Mouse (Mus musculus) embryonic facial prominence, embryonic 14.5 days (tissue): ENCODE results near the gene 4930579F01Rik. TPM values are rescaled to one million over a fixed set of nuclear protein-coding genes. Genes with fewer than 3 reads are reported as not detected.
A peak's percentile ranks its signal among the peaks of the same experiment; 100 is the strongest.

ENCODE experiments used
- ATAC-seq: fragments of 200-750 bp; cut with Nextera tagmentation; 2 replicates; pipeline ENCODE4 v1.8.0; 2017; ENCODE audit warnings: low read depth, moderate number of reproducible peaks, moderate TSS enrichment
- DNase-seq: peaks from one replicate; pipeline ENCODE4 v3.0.0-alpha.2; 2015; ENCODE audit warnings: low spot score
- H3K27ac ChIP-seq: fragments of 300-500 bp; sonication (generic); replicated peaks from 2 replicates; pipeline ENCODE4 v1.5.1; 2014; ENCODE audit warnings: low read depth, mild to moderate bottlenecking, low read length, moderate library complexity
- H3K27me3 ChIP-seq: fragments of 300-500 bp; sonication (generic); replicated peaks from 2 replicates; pipeline ENCODE4 v1.6.1; 2014; ENCODE audit warnings: low read length; ENCODE audit not compliant: control insufficient read depth, insufficient read depth
- H3K36me3 ChIP-seq: fragments of 300-500 bp; sonication (generic); 2 replicates; pipeline ENCODE4 v1.6.1; 2014; ENCODE audit warnings: low read length, mixed read lengths; ENCODE audit not compliant: control insufficient read depth, insufficient read depth
- H3K4me1 ChIP-seq: fragments of 300-500 bp; sonication (generic); 2 replicates; pipeline ENCODE4 v1.6.1; 2014; ENCODE audit warnings: antibody characterized with exemption, low read length; ENCODE audit not compliant: control insufficient read depth, insufficient read depth
- H3K4me2 ChIP-seq: fragments of 300-500 bp; sonication (generic); 2 replicates; pipeline ENCODE4 v1.6.1; 2014; ENCODE audit warnings: low read depth, mild to moderate bottlenecking, low read length, moderate library complexity, mixed read lengths
- H3K4me3 ChIP-seq: fragments of 300-500 bp; sonication (generic); 2 replicates; pipeline ENCODE4 v1.5.1; 2014; ENCODE audit warnings: low read depth, mild to moderate bottlenecking, low read length
- H3K9ac ChIP-seq: fragments of 300-500 bp; sonication (generic); 2 replicates; pipeline ENCODE4 v1.6.1; 2014; ENCODE audit warnings: low read depth, mild to moderate bottlenecking, low read length, moderate library complexity, mixed read lengths
- H3K9me3 ChIP-seq: fragments of 300-500 bp; sonication (generic); 2 replicates; pipeline ENCODE4 v1.6.1; 2016; ENCODE audit warnings: low read length; ENCODE audit not compliant: control insufficient read depth
- WGBS: fragments of 180-500 bp; shearing (Covaris S2); extraction: QIAGEN DNeasy Blood & Tissue Kit; methylation state at CpG from one replicate; pipeline ENCODE4 v1.1.7; 2014; 5-methylcytosine and 5-hydroxymethylcytosine counted together
- polyA plus RNA-seq: library from polyadenylated mRNA; unstranded; fragments of >200 nt; fragmentation: Nextera tagmentation; extraction: Ambion mirVana; gene quantifications from 2 replicates; pipeline ENCODE4 v1.2.1, GENCODE M21; 2014

Gene 4930579F01Rik
- polyA plus RNA-seq, 1 experiment from 2014 or later = not detected

GRCm38 (mm10) chr3:138224363-138224954 lies 30.8 kb upstream of the 4930579F01Rik start:
- no peak for DNase-seq
- Histone ChIP-seq H3K4me3 (no peak overlapping the region), H3K27me3 (no peaks in the 10 kb centered on the region), H3K27ac (no peak overlapping the region), H3K4me1 (no peaks in the 10 kb centered on the region), H3K9ac (no peak overlapping the region), H3K9me3 (no peaks in the 10 kb centered on the region), H3K4me2 (no peak overlapping the region), H3K36me3 (no peaks in the 10 kb centered on the region)
- WGBS = 82% methylated on average over 13 of the region's 13 CpGs
- ATAC-seq = no peak

- H3K9me3 ChIP-seq = no peaks in the 10 kb centered on the region
- peak; percentile 89 for DNase-seq
- ATAC-seq = no peak
- no peak overlapping the region for H3K9ac ChIP-seq
- H3K4me1 ChIP-seq = 0 out of 2 replicates have a peak, but pooled peaks cover 3% of the 10 kb centered on the region
- no peaks in the 10 kb centered on the region for H3K36me3 ChIP-seq
- 62% methylated on average over 5 of the region's 5 CpGs for WGBS
- H3K27ac ChIP-seq = no peak overlapping the region
- H3K4me2 ChIP-seq = no peak overlapping the region
- no peaks in the 10 kb centered on the region for H3K27me3 ChIP-seq
- no peak overlapping the region for H3K4me3 ChIP-seq
Observed at GRCm38 (mm10) chr3:138222952-138223351, 29.3 kb upstream of the 4930579F01Rik start.

DNA sequence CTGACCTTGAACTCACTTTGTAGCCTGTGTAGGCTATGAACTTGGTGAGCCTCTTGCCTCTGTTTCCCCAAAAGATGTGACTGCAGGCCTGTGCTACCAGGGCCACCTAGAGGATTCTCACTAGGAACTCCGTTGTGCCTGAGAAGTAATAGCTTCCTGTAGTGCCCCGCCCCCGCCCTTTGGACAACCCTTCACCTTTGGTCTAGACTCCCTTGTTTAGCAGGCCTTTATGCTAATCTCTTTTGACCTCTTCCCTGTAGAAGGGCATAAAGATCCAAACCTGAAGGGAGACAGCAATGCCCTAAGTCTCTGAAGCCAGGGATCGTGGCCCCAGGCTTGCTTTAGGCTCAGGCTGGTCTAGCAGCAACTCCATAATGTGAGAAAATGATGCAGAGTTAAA lies 28.9 kb upstream of the 4930579F01Rik start:
- H3K4me3 ChIP-seq = no peak overlapping the region
- WGBS = 70% methylated on average over 4 of the region's 4 CpGs

DNA sequence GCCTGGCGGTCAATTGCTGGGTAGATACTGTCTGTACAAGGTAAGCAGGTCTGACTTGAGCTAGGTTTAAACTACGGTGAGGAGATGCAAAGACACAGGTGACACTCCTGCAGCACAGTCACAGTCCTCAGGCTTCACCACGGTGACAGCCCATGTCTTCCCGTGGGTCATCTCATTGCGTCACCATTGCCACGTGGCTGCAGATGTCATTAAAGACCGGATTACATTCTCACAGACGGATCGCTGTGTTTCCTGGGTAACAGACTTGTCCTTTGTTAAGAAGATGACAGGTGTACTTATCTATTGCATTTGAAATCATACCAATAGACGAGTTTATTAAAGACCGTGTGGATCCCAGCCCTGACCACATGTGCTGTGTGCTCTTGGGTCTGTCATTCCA lies 27.5 kb upstream of the 4930579F01Rik start:
- no peak for DNase-seq
- H3K9me3 ChIP-seq = no peaks in the 10 kb centered on the region
- 85% methylated on average over 11 of the region's 11 CpGs for WGBS
- H3K27me3 ChIP-seq = no peaks in the 10 kb centered on the region
- no peak overlapping the region for H3K4me2 ChIP-seq
- ATAC-seq = no peak
- H3K4me3 ChIP-seq = no peak overlapping the region
- H3K9ac ChIP-seq = no peak overlapping the region
- H3K36me3 ChIP-seq = no peaks in the 10 kb centered on the region
- H3K4me1 ChIP-seq = 0 out of 2 replicates have a peak, but pooled peaks cover 7% of the 10 kb centered on the region
- H3K27ac ChIP-seq = no peak overlapping the region

More for the DNA sequence above, 28.9 kb upstream of the 4930579F01Rik start:
- H3K4me1 ChIP-seq = 0 out of 2 replicates have a peak, but pooled peaks cover 7% of the 10 kb centered on the region
- H3K4me2 ChIP-seq = no peak overlapping the region
- no peak for ATAC-seq
- no peaks in the 10 kb centered on the region for H3K27me3 ChIP-seq
- no peak for DNase-seq
- H3K9me3 ChIP-seq = no peaks in the 10 kb centered on the region
- no peak overlapping the region for H3K9ac ChIP-seq
- no peaks in the 10 kb centered on the region for H3K36me3 ChIP-seq
- H3K27ac ChIP-seq = no peak overlapping the region

GRCm38 (mm10) chr3:138217631-138218264 lies 24.1 kb upstream of the 4930579F01Rik start, which contains the start of gene Adh7:
Gene Adh7 (plus strand): TSS chr3:138217760.
- WGBS = 36% methylated on average over 10 of the region's 10 CpGs
- ATAC-seq (no peak), DNase-seq (peak; percentile 57)
- Histone ChIP-seq H3K9me3 (no peaks in the 10 kb centered on the region), H3K4me3 (no peak within 1 kb of the TSS), H3K36me3 (no peaks in the 10 kb centered on the region), H3K9ac (no peak within 1 kb of the TSS), H3K27ac (peak within 1 kb of the TSS; percentile 82), H3K4me1 (peaks cover 7% of the 10 kb centered on the region; the same call in 1 of the 2 replicates), H3K4me2 (peak within 1 kb of the TSS; percentile 13; the same call in 1 of the 2 replicates), H3K27me3 (no peaks in the 10 kb centered on the region)

- 79% methylated on average over 8 of the region's 8 CpGs for WGBS
- Histone ChIP-seq H3K27ac (no peak overlapping the region), H3K9me3 (no peaks in the 10 kb centered on the region), H3K27me3 (no peaks in the 10 kb centered on the region), H3K4me2 (no peak overlapping the region), H3K4me1 (peaks cover 7% of the 10 kb centered on the region; the same call in 1 of the 2 replicates), H3K9ac (no peak overlapping the region), H3K4me3 (no peak overlapping the region), H3K36me3 (no peaks in the 10 kb centered on the region)
- no peak for DNase-seq
- ATAC-seq = no peak
Observed at GRCm38 (mm10) chr3:138216091-138216490, 22.5 kb upstream of the 4930579F01Rik start.

- ATAC-seq (peak; percentile 47; the same call in 1 of the 2 replicates), DNase-seq (peak; percentile 48)
- Histone ChIP-seq H3K9ac (no peak overlapping the region), H3K27me3 (no peaks in the 10 kb centered on the region), H3K4me2 (no peak overlapping the region), H3K9me3 (no peaks in the 10 kb centered on the region), H3K27ac (no peak overlapping the region), H3K4me3 (no peak overlapping the region), H3K36me3 (no peaks in the 10 kb centered on the region), H3K4me1 (peaks cover 7% of the 10 kb centered on the region; the same call in 1 of the 2 replicates)
- WGBS = 37% methylated on average over 11 of the region's 11 CpGs
Observed at GRCm38 (mm10) chr3:138215395-138215989, 21.9 kb upstream of the 4930579F01Rik start.

DNA sequence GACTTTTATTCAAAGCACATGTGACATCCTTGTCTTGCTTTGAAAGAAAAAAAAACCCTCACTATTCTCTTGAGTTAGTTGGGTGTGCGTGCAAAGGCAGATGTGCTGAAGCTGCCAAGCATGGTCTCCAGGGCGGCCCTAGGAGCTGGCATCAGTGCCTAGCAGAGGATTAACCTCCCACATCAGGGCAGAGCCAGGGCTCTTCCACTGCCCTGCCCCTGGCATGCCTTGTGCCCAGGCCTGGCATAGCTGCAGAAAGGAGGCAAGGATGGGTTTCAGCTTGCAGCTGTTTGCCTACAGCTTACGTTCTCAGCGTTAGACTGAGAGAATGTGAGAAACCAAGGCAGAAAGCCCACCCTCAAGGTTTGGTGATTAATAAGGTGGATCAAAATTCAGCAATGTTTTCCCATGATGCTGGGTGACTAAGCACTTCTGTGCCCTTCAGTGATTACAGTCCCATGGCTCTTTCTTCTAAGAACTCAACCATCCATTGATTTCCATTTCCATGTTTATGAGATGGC lies 18.9 kb upstream of the 4930579F01Rik start:
- DNase-seq (no peak), ATAC-seq (no peak)
- H3K9me3 ChIP-seq = no peaks in the 10 kb centered on the region
- 79% methylated on average over 4 of the region's 4 CpGs for WGBS
- H3K27ac ChIP-seq = no peak overlapping the region
- H3K4me3 ChIP-seq = no peak overlapping the region
- peaks cover under 1% of the 10 kb centered on the region; the same call in 1 of the 2 replicates for H3K4me1 ChIP-seq
- no peak overlapping the region for H3K9ac ChIP-seq
- no peaks in the 10 kb centered on the region for H3K27me3 ChIP-seq
- H3K4me2 ChIP-seq = no peak overlapping the region
- no peaks in the 10 kb centered on the region for H3K36me3 ChIP-seq
